Mouse (Mus musculus): ENCODE measurements around the gene Krr1.

DNA sequence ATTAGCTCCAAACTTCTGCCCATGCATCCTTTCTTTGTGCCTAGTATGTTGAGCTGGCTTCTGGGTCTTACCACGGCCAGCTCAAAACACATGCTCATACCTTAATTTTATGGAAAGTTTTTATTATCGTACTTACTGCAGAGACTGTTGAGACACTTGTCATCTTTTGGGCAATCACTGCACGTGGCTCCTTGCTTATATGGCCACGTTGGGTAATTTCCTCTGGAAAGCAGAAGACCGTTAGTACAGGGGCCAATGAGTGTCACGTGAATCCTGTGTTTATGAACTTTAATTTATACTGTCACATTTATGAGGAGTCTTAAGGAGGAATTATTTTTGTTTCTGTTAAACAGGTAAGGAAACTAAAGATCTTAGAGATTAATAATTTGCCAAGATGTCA lies 14.0 kb downstream of the Krr1 start:
- TF ChIP-seq POLR2A (IDR thresholded peaks at IDR 0.05; ENCODE audit: extremely low read depth, insufficient read depth, low read length) (no peak), CTCF (IDR thresholded peaks at IDR 0.05; ENCODE audit: low read depth, low read length) (no peak)

Data from liver, adult 2 months (tissue).